Mouse (Mus musculus) neural tube, embryonic 12.5 days (tissue): ENCODE data around the gene Ccni. TPM values are rescaled to one million over a fixed set of nuclear protein-coding genes. Genes with fewer than 3 reads are reported as not detected.

Experiments
- polyA plus RNA-seq: library from polyadenylated mRNA; unstranded; fragments of >200 nt; fragmentation: Nextera tagmentation; extraction: Ambion mirVana; gene quantifications from 2 replicates; pipeline ENCODE4 v1.2.1, GENCODE M21; 2016

Gene Ccni
- polyA plus RNA-seq, 1 experiment from 2014 or later = 165 TPM

Other genes starting within 250 kb of the Ccni start
- gene Sowahb, start 161.5 kb downstream of the Ccni start, polyA plus RNA-seq = 0.10 TPM in 1 of 2 replicates, not detected in the other
- 253 and 266 TPM in 2 replicates for gene Sept11, start 113.1 kb downstream of the Ccni start, polyA plus RNA-seq
- 1.2 and 2.0 TPM in 2 replicates for gene 2010109A12Rik, start within 50 bp of the Ccni start, polyA plus RNA-seq
- gene Ccng2, start 60.8 kb upstream of the Ccni start, polyA plus RNA-seq = 133 and 136 TPM in 2 replicates